Mouse (Mus musculus) monocyte, adult 5-6 weeks (primary cell): ENCODE results near the gene 4930572O03Rik. TPM values are rescaled to one million over a fixed set of nuclear protein-coding genes. Genes with fewer than 3 reads are reported as not detected.
"Not testable (repeated sequence)": the region's sequence is repeated elsewhere in the genome, so short reads cannot be mapped to it uniquely, and the experiment has no call there.

ENCODE experiments used
- ATAC-seq: fragments of 153-309, 156-312 bp; replicated peaks from 2 replicates; pipeline ENCODE4 v1.8.0; 2017; ENCODE audit warnings: mild to moderate bottlenecking; ENCODE audit not compliant: low TSS enrichment, insufficient number of reproducible peaks, severe bottlenecking, poor library complexity, low FRiP score
- total RNA-seq: library from RNA; stranded (forward); fragments of 200-1000, 200-491, 200-594 nt; gene quantifications from 3 replicates; pipeline ENCODE4 v1.2.3, GENCODE M21; 2017

Gene 4930572O03Rik
- not detected in 3 replicates for total RNA-seq

DNA sequence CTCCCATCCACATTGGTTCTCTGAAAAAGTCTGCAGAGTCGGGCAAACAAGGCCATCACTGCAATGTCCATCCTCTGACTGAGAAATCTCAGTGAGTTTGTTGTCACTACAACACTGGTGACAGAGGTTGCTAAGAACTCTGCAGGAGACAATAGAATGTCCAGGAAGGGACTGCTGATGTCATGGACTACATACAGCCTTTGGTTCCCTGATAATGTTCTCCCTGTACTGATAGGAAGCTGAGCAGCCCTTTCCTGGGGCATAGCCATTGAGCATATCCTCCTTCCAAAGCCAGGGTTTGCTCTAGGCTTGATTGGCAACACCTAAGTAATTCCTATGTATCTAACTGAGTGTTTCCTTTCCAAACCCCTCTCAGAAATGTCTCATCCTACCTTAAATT lies at the start of gene 4930572O03Rik:
Gene 4930572O03Rik (minus strand): TSS at position 101 of the 400 bp plus-strand sequence.
- not testable (repeated sequence) for ATAC-seq

DNA sequence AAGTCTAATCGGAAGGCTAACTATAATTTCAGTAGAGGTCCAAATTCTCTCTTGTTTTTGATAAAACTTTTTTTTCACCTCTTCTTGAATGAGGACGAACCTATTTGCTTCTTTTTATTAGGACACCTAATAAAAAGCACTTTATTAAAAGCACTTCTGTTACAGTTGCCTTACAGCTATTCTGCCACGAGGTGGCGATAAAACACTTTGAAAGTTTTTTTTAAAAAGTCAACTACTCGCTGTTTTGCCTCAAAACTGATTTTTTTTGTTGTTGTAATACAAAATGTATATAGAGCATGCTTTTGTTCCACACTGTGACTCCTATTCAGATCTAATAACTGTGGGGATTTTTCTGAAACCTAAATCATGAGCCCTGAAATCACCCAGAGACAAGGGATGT lies 46.0 kb upstream of the 4930572O03Rik start:
- not testable (repeated sequence) for ATAC-seq

DNA sequence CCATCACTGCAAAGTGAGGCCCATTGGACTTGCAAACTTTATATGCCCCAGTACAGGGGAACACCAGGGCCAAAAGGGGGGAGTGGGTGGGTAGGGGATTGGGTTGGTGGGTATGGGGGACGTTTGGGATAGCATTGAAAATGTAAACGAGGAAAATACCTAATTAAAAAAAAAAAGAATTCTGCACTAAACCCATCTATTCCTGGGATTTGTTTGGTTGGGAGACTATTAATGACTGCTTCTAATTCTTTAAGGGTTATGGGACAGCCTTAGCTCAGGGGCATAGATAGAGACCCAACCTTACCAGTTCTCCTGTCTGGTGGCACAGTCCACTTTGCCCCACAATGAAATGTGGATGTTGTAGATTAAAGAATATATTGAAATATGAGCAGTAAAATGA lies 40.9 kb upstream of the 4930572O03Rik start:
- not testable (repeated sequence) for ATAC-seq

DNA sequence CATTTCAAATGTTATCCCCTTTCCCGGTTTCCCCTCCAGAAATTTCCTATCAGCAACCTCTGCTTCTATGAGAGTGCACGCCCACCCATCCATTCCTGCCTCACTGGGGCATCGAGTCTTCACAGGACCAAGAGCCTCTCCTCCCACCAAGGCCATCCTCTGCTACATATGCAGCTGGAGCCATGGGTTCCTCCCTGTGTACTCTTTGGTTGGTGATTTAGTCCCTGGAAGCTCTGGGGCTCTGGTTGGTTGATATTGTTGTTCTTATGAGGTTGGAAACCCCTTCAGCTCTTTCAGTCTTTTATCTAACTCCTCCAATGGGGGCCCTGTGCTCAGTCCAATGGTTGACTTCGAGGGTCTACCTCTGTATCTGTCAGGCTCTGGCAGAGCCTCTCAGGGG lies 35.0 kb upstream of the 4930572O03Rik start:
- not testable (repeated sequence) for ATAC-seq

DNA sequence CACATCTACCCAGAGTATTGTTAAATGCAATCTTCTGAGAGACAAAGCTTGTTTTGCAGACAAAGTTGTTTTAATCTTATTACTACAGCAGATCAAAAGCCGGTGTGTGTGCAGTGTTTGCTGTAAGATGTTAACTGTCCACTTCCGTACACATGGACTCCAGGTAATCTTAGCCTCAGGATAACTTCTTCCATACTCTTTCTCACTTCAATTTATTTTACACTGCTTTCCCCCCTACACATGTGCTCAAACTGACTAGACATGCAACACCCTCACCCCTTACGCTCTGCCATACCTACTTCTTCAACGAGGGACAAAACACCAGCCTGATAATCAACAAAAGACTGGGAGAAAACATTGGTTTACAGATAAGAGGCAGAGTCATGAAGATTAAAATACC lies 34.0 kb upstream of the 4930572O03Rik start:
- ATAC-seq: not testable (repeated sequence)

DNA sequence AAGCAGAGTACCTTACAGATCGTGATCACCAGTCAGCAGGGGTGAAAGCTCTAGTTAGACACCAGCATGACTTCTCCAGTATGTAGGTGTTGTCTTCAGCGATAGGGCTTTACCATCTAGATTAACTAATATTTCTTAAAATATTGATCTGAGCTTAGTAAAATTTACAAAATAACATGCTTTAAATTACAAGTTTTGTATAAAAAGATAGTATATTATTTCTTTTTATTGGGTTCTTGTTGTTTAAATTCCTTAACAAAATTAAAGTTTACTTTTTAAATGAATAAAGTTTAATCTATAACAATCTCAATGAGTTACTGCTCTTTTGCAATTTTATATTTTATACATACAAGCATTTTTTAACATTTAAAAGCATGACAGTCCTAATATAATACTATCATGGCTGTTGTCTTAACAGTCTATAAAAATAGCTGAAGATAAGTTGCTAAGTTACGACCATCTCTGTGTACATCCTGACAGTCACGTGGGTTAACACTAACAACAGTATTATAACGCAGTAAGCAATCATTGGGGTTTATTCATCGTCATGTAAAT lies 32.9 kb upstream of the 4930572O03Rik start:
- ATAC-seq: not testable (repeated sequence)

DNA sequence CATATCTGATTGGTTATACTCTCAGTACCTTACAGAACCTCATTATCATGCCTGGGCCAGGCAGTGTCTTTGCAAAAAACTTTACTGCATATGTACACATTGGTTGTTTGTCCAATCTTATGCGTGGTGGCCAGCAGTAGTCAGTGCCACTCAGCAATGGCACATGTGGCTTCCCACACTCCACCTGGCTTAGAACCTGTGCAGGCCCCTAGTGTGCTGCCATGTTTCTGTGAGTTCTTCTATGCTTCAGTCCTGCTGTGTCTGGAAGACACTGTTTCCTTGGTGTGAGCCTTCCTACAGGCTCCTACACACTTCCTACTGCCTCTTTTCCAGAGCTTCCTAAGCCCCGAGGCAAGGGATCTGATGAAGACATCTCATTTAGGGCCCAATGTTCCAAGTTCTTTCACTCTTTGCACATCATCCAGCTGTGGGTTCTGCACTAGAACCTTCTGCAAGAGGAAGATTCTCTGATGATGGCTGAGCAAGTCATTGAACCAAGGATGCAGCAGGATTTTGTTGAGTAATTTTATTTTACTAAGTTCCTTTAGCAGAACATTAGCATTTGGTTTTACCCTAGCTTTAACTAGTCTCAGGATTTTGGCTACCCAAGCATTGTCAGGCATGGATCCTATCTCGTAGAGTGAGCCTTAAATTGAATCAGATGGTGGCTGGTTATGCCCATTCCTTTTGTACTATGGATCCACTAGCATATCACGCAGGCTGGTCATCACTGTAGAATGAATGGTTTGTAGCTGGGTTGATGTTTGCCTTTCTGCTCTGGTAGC lies 32.2 kb upstream of the 4930572O03Rik start:
- not testable (repeated sequence) for ATAC-seq

DNA sequence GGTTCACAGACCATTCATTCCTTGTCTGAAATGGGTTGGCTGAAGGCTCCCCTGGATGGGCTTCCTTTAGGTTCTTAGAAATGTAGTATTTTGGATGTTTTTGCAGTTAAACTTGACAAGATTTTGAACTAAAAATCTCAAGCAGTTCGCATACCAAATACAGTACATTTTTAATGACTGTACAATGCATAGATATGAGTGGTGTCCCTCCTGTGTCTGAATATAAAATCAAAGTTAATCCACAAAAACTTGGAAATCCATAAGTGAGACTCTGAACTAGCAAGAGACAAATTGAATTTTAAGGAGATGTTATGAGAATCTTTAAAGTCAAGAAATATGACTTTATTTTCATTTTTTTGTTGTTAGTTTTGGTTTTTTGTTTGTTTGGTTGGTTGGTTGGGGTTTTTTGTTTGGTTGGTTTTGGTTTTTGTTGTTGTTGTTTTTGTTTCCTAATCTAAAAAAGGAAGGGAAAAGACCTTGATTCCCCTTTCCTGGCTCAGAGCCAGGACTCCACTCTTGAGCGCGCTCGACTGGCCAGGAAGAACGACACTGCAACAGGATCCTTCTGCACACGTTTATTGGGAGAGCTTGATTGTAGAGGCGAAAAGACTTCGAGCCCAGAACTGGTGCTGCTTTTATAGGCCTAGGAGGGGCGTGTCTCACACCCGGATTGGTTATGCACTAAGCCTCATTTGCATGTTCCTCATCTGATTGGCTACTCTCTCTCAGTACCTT lies 24.6 kb upstream of the 4930572O03Rik start:
- not testable (repeated sequence) for ATAC-seq

DNA sequence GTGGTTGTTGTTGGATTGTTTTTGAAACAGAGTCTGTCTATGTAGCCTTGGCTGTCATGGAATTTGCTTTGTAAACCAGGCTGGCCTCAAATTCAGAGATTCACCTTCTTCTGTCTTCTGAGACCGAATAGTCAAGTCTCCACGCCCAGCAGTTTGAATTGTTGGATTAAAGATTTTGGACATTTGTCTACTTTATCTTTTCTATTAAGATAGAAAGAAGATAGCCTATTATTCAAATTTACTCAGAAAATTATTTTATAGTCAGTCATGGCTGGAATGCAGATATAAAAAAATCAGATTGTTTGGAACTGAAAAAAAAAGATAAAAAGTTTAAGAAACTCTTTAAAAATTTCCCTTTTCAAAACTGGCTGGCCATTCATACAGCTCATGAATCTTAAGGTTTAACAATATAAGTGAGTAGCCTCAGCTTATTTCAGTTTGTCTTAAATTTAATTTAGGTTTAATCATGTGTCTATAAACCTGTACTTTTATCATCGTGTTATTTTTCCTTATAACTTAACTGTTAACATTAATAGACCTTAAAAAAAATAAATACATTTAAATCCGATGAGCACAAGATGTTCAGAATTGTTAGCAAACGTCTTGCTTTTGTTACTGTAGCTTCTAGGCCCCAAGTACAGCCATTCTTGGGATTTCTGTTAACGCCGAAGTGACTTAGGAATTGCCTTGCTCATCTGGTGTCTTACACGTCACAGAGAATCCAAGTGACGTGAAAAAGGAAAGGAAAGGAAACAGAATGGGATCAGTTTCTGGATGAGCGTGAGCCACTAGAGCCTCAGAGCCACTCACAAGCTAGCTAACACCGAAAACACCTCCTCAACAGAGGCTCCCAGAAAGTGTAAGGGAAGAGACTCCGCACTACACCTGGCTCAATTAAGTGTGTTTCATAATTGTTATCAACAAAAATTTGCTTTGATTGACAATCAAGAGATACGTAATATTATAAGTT lies 23.4 kb upstream of the 4930572O03Rik start:
- ATAC-seq: 0 out of 2 replicates have a peak, but pooled peaks have one; percentile 35

DNA sequence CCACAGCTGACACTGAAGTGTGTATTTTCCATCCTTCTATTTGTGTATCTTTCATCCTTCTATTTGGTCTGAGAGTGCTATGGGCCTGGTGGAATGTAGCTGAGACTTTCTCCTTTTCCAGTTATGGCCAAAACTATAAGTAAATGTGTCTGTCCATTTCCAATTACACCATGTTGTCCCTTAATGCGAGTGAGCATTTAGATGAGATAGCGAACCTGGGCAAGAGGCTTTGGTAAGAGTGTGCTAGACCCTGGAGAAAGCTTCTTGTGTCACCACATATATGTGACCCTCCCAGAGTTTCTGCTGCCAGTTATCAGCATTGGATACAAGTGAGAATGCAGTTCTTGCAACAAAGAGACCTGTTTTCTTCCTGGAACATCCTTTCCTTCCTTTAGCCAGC lies 22.0 kb upstream of the 4930572O03Rik start:
- not testable (repeated sequence) for ATAC-seq

DNA sequence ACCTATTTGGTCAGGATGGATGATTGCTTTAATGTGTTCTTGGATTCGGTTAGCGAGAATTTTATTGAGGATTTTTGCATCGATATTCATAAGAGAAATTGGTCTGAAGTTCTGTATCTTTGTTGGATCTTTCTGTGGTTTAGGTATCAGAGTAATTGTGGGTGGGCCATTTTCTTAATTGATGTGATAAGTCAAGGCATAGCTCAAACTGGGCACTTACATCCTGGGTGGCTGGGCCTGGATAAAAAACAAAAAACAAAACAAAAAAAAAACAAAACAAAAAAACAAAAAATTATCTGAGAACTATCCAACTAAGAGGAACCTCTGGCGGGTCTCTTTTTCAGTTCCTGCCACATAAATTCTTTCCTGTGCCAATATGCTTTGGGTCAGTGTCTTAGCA lies 20.9 kb upstream of the 4930572O03Rik start:
- not testable (repeated sequence) for ATAC-seq

DNA sequence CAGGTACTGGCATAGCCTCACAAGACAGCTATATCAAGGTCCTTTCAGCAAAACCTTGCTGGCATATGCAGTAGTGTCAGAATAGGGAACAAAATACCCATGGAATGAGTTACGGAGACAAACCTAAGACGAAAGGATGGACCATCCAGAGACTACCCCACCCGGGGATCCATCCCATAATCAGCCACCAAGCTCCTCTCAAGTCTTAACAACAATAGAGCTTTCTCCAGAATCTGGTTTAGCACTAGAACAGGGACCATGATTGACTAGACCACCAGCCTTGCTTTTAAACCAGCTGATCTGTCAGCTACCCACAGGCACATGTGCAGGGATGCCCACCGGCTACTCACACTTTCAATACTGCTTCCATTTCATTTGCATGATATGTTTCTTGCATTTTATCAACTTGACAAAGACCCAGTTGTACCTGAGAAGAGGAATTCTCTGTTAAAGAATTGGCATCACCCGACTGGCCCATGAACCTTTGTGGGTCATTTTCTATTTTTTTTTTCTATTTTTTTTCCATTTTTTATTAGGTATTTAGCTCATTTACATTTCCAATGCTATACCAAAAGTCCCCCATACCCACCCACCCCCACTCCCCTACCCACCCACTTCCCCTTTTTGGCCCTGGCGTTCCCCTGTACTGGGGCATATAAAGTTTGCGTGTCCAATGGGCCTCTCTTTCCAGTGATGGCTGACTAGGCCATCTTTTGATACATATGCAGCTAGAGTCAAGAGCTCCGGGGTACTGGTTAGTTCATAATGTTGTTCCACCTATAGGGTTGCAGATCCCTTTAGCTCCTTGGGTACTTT lies 17.8 kb upstream of the 4930572O03Rik start:
- ATAC-seq: not testable (repeated sequence)

DNA sequence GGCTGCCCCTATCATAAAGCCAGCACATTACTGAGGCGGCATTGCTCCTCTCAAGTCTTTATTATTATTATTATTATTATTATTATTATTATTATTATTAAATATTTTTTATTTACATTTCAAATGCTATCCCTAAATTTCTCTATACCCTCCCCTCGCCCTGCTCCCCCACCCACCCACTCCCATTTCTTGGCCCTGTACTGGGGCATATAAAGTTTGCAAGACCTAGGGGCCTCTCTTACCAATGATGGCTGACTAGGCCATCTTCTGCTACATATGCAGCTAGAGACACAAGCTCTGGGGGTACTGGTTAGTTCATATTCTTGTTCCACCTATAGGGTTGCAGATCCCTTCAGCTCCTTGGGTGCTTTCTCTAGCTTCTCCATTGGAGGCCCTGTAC lies 17.1 kb upstream of the 4930572O03Rik start:
- not testable (repeated sequence) for ATAC-seq

DNA sequence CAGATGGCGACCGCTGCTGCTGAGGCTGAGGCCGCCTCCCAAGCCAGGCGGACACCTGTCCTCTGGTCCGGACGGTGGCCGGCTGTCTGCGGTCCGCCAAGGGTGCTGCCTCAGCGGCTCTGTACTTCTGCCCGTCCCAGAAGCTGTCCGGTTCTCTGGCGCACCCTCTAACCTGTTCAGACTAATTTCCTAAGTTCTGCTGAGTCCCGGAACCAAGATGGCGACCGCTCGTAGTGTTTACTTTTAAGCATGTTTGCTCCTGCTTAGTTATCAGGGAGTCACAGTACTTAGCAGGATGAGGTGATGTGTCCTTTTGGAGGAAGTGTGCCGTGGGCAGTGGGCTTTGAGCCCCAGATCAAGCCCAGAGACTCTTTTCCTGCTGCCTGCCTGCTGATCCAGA lies 13.9 kb upstream of the 4930572O03Rik start:
- ATAC-seq: not testable (repeated sequence)

DNA sequence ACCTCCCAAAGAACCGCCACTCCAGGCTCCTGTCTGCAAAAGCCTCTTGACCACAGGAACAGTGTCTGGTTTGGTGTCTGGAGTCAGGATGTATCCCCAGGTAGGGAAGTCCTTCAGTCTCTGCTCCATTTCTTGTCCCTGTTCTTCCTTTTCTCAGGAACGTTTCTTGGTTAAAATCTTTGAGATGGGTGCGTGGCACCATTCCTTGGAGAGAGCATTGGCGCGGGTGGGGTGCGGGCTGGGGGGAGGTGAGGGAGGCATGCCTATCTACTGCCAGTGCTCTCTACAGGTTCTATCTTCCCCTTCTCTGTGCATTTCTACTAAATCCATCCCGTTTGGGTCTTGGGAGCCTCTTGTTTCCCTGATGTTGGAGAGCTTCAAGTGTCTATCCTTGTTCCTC lies 7.0 kb upstream of the 4930572O03Rik start:
- not testable (repeated sequence) for ATAC-seq

DNA sequence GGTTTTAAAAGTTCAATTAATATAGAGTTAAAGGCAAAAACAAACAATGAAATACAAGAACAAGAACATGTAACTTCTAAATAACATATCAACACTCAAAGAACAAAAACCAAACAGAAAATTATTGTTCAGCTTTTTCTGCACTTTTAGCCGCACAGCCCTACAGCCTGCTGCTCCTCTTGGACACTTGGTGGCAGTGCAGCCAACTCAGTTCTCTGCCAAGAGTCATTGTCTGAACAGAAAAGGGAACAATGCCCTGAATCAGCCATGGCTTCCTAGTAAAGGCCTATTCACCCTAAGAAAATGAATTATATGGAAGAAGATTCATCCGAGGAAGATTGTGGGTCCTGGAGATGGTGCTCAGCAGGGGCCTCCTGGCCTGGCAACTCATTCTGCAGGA lies 4.5 kb downstream of the 4930572O03Rik start:
- ATAC-seq: not testable (repeated sequence)

DNA sequence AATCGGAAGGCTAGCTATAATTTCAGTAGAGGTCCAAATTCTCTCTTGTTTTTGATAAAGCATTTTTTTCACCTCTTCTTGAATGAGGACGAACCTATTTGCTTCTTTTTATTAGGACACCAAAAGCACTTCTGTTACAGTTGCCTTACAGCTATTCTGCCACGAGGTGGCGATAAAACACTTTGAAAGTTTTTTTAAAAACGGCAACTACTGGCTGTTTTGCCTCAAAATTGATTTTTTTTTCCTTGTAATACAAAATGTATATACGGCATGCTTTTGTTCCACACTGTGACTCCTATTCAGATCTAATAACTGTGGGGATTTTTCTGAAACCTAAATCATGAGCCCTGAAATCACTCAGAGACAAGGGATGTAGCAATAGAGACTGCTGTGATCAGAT lies 11.2 kb downstream of the 4930572O03Rik start:
- ATAC-seq: not testable (repeated sequence)

DNA sequence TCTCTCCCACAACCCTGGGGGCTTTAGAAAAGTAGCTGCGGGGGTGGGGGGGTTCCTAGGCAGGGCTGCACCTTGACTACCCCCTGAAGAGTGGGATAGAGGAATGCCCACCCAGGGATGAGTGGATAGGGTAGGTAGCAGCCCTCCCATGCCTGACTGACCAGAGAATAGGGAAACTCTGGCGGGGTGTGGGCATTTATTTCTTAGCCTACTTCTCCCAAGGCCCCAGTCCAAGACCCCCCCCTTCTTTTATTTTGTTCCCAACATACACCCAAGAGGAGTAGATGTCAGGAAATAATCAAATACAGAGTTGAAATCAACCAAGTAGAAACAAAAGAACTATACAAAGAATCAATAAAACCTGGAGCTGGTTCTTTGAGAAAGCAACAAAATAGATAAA lies 19.2 kb downstream of the 4930572O03Rik start:
- ATAC-seq: not testable (repeated sequence)
